Mouse (Mus musculus) fibroblast of lung, adult 2 months (primary cell): ENCODE data around the gene Cmtm6.

Experiments
- DNase-seq: peaks from one replicate; pipeline ENCODE4 v3.0.0-alpha.2; 2011; ENCODE audit warnings: low read depth

The Cmtm6 gene

DNA sequence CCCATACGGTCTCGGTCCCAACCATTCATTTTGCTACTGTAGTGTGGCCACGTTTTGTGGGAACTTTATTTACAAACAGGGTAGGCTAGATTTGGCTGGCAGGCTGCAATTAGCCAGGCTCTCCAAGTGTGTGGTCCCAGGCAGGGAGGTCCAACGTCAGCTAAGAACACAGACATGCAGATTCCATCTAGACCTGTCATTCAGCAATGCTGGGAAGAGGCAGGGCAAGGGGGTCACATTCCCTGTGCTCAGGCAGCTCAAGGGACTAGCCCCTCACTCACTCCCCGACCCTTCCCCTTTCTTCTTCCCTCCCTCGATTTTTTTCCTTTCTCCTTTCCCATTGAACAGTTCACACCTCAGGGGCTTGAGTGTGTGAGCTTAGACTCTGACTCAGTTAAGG lies 67.9 kb downstream of the Cmtm6 start:
- no peak for DNase-seq
